Mouse (Mus musculus) heart, adult 8-10 months (tissue): Measurements from ENCODE around the gene Mettl27. TPM values are rescaled to one million over a fixed set of nuclear protein-coding genes. Genes with fewer than 3 reads are reported as not detected.
"Not testable (repeated sequence)": the region's sequence is repeated elsewhere in the genome, so short reads cannot be mapped to it uniquely, and the experiment has no call there.

ENCODE experiments used
- DNase-seq: peaks from one replicate; pipeline ENCODE4 v3.0.0; 2022; ENCODE audit warnings: low spot score
- total RNA-seq, 4 experiments: library from RNA; stranded (reverse); gene quantifications; 2 replicates each; pipeline ENCODE4 v1.2.4; 2022

Gene Mettl27
- total RNA-seq, 4 experiments from 2014 or later: 6.3 to 11.9 (median 7.9) TPM

- DNase-seq: no peak
Observed at GRCm38 (mm10) chr5:134920106-134920687, 12.0 kb upstream of the Mettl27 start.

- no peak for DNase-seq
Observed at GRCm38 (mm10) chr5:134921106-134921505, 11.1 kb upstream of the Mettl27 start.

- DNase-seq: no peak
Observed at GRCm38 (mm10) chr5:134923141-134923540, 9.0 kb upstream of the Mettl27 start.

GRCm38 (mm10) chr5:134926726-134927125 is 5.4 kb upstream of the Mettl27 start:
- DNase-seq: no peak

- no peak for DNase-seq
Observed at GRCm38 (mm10) chr5:134929988-134930387, 2.2 kb upstream of the Mettl27 start.

GRCm38 (mm10) chr5:134932903-134933276 is 722 bp downstream of the Mettl27 start:
- peak; percentile 48 for DNase-seq

GRCm38 (mm10) chr5:134933281-134933680 is 1.1 kb downstream of the Mettl27 start:
- no peak for DNase-seq

GRCm38 (mm10) chr5:134933686-134934085 is 1.5 kb downstream of the Mettl27 start:
- DNase-seq: not testable (repeated sequence)

- DNase-seq: no peak
Observed at GRCm38 (mm10) chr5:134934666-134935065, 2.5 kb downstream of the Mettl27 start.

GRCm38 (mm10) chr5:134936051-134936450 is 3.9 kb downstream of the Mettl27 start:
- no peak for DNase-seq

GRCm38 (mm10) chr5:134936626-134937185 is 4.5 kb downstream of the Mettl27 start:
- DNase-seq: no peak

GRCm38 (mm10) chr5:134939069-134939468 is 6.9 kb downstream of the Mettl27 start:
- no peak for DNase-seq

- DNase-seq: not testable (repeated sequence)
Observed at GRCm38 (mm10) chr5:134939554-134939953, 7.4 kb downstream of the Mettl27 start.

GRCm38 (mm10) chr5:134941472-134942209 is 9.5 kb downstream of the Mettl27 start:
- no peak for DNase-seq

GRCm38 (mm10) chr5:134942740-134943139 is 10.6 kb downstream of the Mettl27 start:
- no peak for DNase-seq

GRCm38 (mm10) chr5:134944179-134944578 is 12.0 kb downstream of the Mettl27 start:
- no peak for DNase-seq

- no peak for DNase-seq
Observed at GRCm38 (mm10) chr5:134945266-134945959, 13.2 kb downstream of the Mettl27 start.

- DNase-seq: no peak
Observed at GRCm38 (mm10) chr5:134946063-134946856, 14.1 kb downstream of the Mettl27 start.

- no peak for DNase-seq
Observed at GRCm38 (mm10) chr5:134946857-134947255, 14.7 kb downstream of the Mettl27 start, which contains the start of gene Cldn4. Cldn4 (minus strand) TSS chr5:134946934.

GRCm38 (mm10) chr5:134947420-134948084 is 15.4 kb downstream of the Mettl27 start:
- DNase-seq: no peak

- DNase-seq: no peak
Observed at GRCm38 (mm10) chr5:134948085-134948439, 15.9 kb downstream of the Mettl27 start.
